Mouse (Mus musculus) T-cell, adult 2 months (primary cell): Measurements from ENCODE around the gene Gm47189.
"Not testable (repeated sequence)": the region's sequence is repeated elsewhere in the genome, so short reads cannot be mapped to it uniquely, and the experiment has no call there.

Experiments used
- DNase-seq: peaks from one replicate; pipeline ENCODE4 v3.0.0; 2022; ENCODE audit warnings: low spot score

Gm47189 gene

GRCm38 (mm10) chr14:41772341-41772740 is at the start of gene Gm47189:
Gene Gm47189, minus strand, starts transcription at chr14:41772441.
- DNase-seq = not testable (repeated sequence)

GRCm38 (mm10) chr14:41755931-41756330 is 16.3 kb downstream of the Gm47189 start:
- DNase-seq = peak; percentile 0

- not testable (repeated sequence) for DNase-seq
Observed at GRCm38 (mm10) chr14:41750514-41750913, 21.7 kb downstream of the Gm47189 start, which contains the start of gene Gm7929. Gene Gm7929, minus strand, starts transcription at chr14:41750614.

GRCm38 (mm10) chr14:41723437-41723836 is 48.8 kb downstream of the Gm47189 start:
- DNase-seq = not testable (repeated sequence)

GRCm38 (mm10) chr14:41717180-41717579 is 55.1 kb downstream of the Gm47189 start:
- not testable (repeated sequence) for DNase-seq
